Mouse (Mus musculus) lung, embryonic 15.5 days (tissue): Measurements from ENCODE around the gene 2410004B18Rik. TPM values are rescaled to one million over a fixed set of nuclear protein-coding genes. Genes with fewer than 3 reads are reported as not detected.

Source experiments
- ATAC-seq: fragments of 200-750 bp; cut with Nextera tagmentation; 2 replicates; pipeline ENCODE4 v1.8.0; 2017; ENCODE audit warnings: moderate number of reproducible peaks, borderline replicate concordance; ENCODE audit not compliant: low FRiP score, low TSS enrichment; ENCODE audit errors: extremely low read depth
- H3K27ac ChIP-seq: fragments of 300-500 bp; sonication (generic); 2 replicates; pipeline ENCODE4 v1.5.1; 2015; ENCODE audit warnings: moderate library complexity, mild to moderate bottlenecking, inconsistent platforms
- H3K27me3 ChIP-seq: fragments of 300-500 bp; sonication (generic); 2 replicates; pipeline ENCODE4 v1.6.1; 2015; ENCODE audit warnings: inconsistent platforms
- H3K36me3 ChIP-seq: fragments of 300-500 bp; sonication (generic); 2 replicates; pipeline ENCODE4 v1.6.1; 2015; ENCODE audit warnings: inconsistent platforms
- H3K4me1 ChIP-seq: fragments of 300-500 bp; sonication (generic); 2 replicates; pipeline ENCODE4 v1.6.1; 2015; ENCODE audit warnings: inconsistent platforms
- H3K4me2 ChIP-seq: fragments of 300-500 bp; sonication (generic); 2 replicates; pipeline ENCODE4 v1.6.1; 2015; ENCODE audit warnings: inconsistent platforms, mild to moderate bottlenecking, moderate library complexity
- H3K4me3 ChIP-seq: fragments of 300-500 bp; sonication (generic); 2 replicates; pipeline ENCODE4 v1.5.1; 2015; ENCODE audit warnings: mild to moderate bottlenecking, inconsistent platforms
- H3K9ac ChIP-seq: fragments of 300-500 bp; sonication (generic); 2 replicates; pipeline ENCODE4 v1.6.1; 2015; ENCODE audit warnings: inconsistent platforms
- H3K9me3 ChIP-seq: fragments of 300-500 bp; sonication (generic); 2 replicates; pipeline ENCODE4 v1.6.1; 2016; ENCODE audit warnings: inconsistent platforms
- WGBS: fragments of 180-500 bp; shearing (Covaris S2); methylation state at CpG from one replicate; pipeline ENCODE4 v1.1.7; 2015; 5-methylcytosine and 5-hydroxymethylcytosine counted together
- polyA plus RNA-seq: library from polyadenylated mRNA; unstranded; fragments of >200 nt; fragmentation: Nextera tagmentation; extraction: Ambion mirVana; gene quantifications from 2 replicates; pipeline ENCODE4 v1.2.1, GENCODE M21; 2015

The 2410004B18Rik gene
- polyA plus RNA-seq, 1 experiment from 2014 or later: 50.4 TPM

GRCm38 (mm10) chr3:145985333-145985925 lies 47.6 kb downstream of the 2410004B18Rik start:
- H3K9me3 ChIP-seq: no peaks in the 10 kb centered on the region
- no peak overlapping the region for H3K4me3 ChIP-seq
- WGBS: 44% methylated on average over 7 of the region's 7 CpGs
- H3K9ac ChIP-seq: no peak overlapping the region
- ATAC-seq: no peak
- H3K4me1 ChIP-seq: peaks cover 31% of the 10 kb centered on the region
- H3K27me3 ChIP-seq: no peaks in the 10 kb centered on the region
- no peak overlapping the region for H3K4me2 ChIP-seq
- no peaks in the 10 kb centered on the region for H3K36me3 ChIP-seq
- peak overlapping the region; percentile 56 for H3K27ac ChIP-seq

- H3K27me3 ChIP-seq: no peaks in the 10 kb centered on the region
- H3K4me2 ChIP-seq: peak overlapping the region; percentile 82; the same call in 1 of the 2 replicates
- H3K4me1 ChIP-seq: peaks cover 35% of the 10 kb centered on the region
- no peak overlapping the region for H3K4me3 ChIP-seq
- 38% methylated on average over 6 of the region's 6 CpGs for WGBS
- ATAC-seq: no peak
- no peak overlapping the region for H3K9ac ChIP-seq
- H3K27ac ChIP-seq: peak overlapping the region; percentile 52; the same call in 1 of the 2 replicates
- no peaks in the 10 kb centered on the region for H3K36me3 ChIP-seq
- no peaks in the 10 kb centered on the region for H3K9me3 ChIP-seq
Measured at GRCm38 (mm10) chr3:145986317-145987001, 48.6 kb downstream of the 2410004B18Rik start.

GRCm38 (mm10) chr3:145987268-145987969 lies 49.6 kb downstream of the 2410004B18Rik start, which contains the start of gene Syde2:
Gene Syde2 (plus strand): TSS chr3:145987870.
- Histone ChIP-seq H3K9ac (peak within 1 kb of the TSS; percentile 79), H3K36me3 (no peaks in the 10 kb centered on the region), H3K4me1 (peaks cover 40% of the 10 kb centered on the region), H3K4me3 (peak within 1 kb of the TSS; percentile 62), H3K9me3 (no peaks in the 10 kb centered on the region), H3K27me3 (no peaks in the 10 kb centered on the region), H3K4me2 (peak within 1 kb of the TSS; percentile 82), H3K27ac (peak within 1 kb of the TSS; percentile 98)
- ATAC-seq: peak; percentile 85
- under 1% methylated on average over 60 of the region's 65 CpGs for WGBS

GRCm38 (mm10) chr3:145987970-145988683 lies 50.3 kb downstream of the 2410004B18Rik start:
- H3K36me3 ChIP-seq: no peaks in the 10 kb centered on the region
- peak overlapping the region; percentile 82 for H3K4me2 ChIP-seq
- WGBS: under 1% methylated on average over 101 of the region's 101 CpGs
- H3K27me3 ChIP-seq: no peaks in the 10 kb centered on the region
- H3K4me3 ChIP-seq: peak overlapping the region; percentile 62
- peak overlapping the region; percentile 79 for H3K9ac ChIP-seq
- H3K27ac ChIP-seq: peak overlapping the region; percentile 98
- peaks cover 47% of the 10 kb centered on the region for H3K4me1 ChIP-seq
- peak; percentile 84 for ATAC-seq
- H3K9me3 ChIP-seq: no peaks in the 10 kb centered on the region

GRCm38 (mm10) chr3:145988684-145989575 lies 51.1 kb downstream of the 2410004B18Rik start:
- H3K4me3 ChIP-seq: peak overlapping the region; percentile 62
- ATAC-seq: no peak
- peak overlapping the region; percentile 98 for H3K27ac ChIP-seq
- H3K4me1 ChIP-seq: peaks cover 51% of the 10 kb centered on the region
- no peaks in the 10 kb centered on the region for H3K27me3 ChIP-seq
- H3K9ac ChIP-seq: peak overlapping the region; percentile 79
- no peaks in the 10 kb centered on the region for H3K36me3 ChIP-seq
- peak overlapping the region; percentile 82 for H3K4me2 ChIP-seq
- WGBS: under 1% methylated on average over 45 of the region's 45 CpGs
- no peaks in the 10 kb centered on the region for H3K9me3 ChIP-seq

- WGBS: 12% methylated on average over 11 of the region's 11 CpGs
- Histone ChIP-seq H3K4me1 (peaks cover 45% of the 10 kb centered on the region), H3K4me2 (peak overlapping the region; percentile 82), H3K27me3 (no peaks in the 10 kb centered on the region), H3K36me3 (no peaks in the 10 kb centered on the region), H3K9ac (peak overlapping the region; percentile 79), H3K27ac (peak overlapping the region; percentile 98; the same call in 1 of the 2 replicates), H3K9me3 (no peaks in the 10 kb centered on the region), H3K4me3 (peak overlapping the region; percentile 62)
- ATAC-seq: no peak
Measured at GRCm38 (mm10) chr3:145989576-145990081, 51.8 kb downstream of the 2410004B18Rik start.

- no peaks in the 10 kb centered on the region for H3K27me3 ChIP-seq
- no peak overlapping the region for H3K27ac ChIP-seq
- H3K4me3 ChIP-seq: 0 out of 2 replicates have a peak overlapping the region, but pooled peaks have one; percentile 1
- no peaks in the 10 kb centered on the region for H3K36me3 ChIP-seq
- no peaks in the 10 kb centered on the region for H3K9me3 ChIP-seq
- H3K4me2 ChIP-seq: peak overlapping the region; percentile 20
- ATAC-seq: no peak
- H3K4me1 ChIP-seq: peaks cover 34% of the 10 kb centered on the region
- H3K9ac ChIP-seq: no peak overlapping the region
- WGBS: 73% methylated on average over 13 of the region's 13 CpGs
Measured at GRCm38 (mm10) chr3:145991130-145991529, 53.3 kb downstream of the 2410004B18Rik start.

GRCm38 (mm10) chr3:145991976-145992730 lies 54.3 kb downstream of the 2410004B18Rik start:
- Histone ChIP-seq H3K4me2 (peak overlapping the region; percentile 2), H3K27me3 (no peaks in the 10 kb centered on the region), H3K4me3 (no peak overlapping the region), H3K4me1 (peaks cover 28% of the 10 kb centered on the region), H3K27ac (peak overlapping the region; percentile 11; the same call in 1 of the 2 replicates), H3K9ac (no peak overlapping the region), H3K9me3 (no peaks in the 10 kb centered on the region), H3K36me3 (no peaks in the 10 kb centered on the region)
- no peak for ATAC-seq
- WGBS: 77% methylated on average over 10 of the region's 10 CpGs

GRCm38 (mm10) chr3:145992796-145993195 lies 55.0 kb downstream of the 2410004B18Rik start:
- no peak overlapping the region for H3K9ac ChIP-seq
- peak overlapping the region; percentile 2; the same call in 1 of the 2 replicates for H3K4me2 ChIP-seq
- H3K36me3 ChIP-seq: no peaks in the 10 kb centered on the region
- peaks cover 28% of the 10 kb centered on the region for H3K4me1 ChIP-seq
- H3K27ac ChIP-seq: peak overlapping the region; percentile 64
- no peaks in the 10 kb centered on the region for H3K27me3 ChIP-seq
- no peaks in the 10 kb centered on the region for H3K9me3 ChIP-seq
- no peak for ATAC-seq
- 51% methylated on average over 10 of the region's 10 CpGs for WGBS
- H3K4me3 ChIP-seq: no peak overlapping the region
